Mouse (Mus musculus) liver, embryonic 16.5 days (tissue): ENCODE results near the gene Abhd14a. TPM values are rescaled to one million over a fixed set of nuclear protein-coding genes. Genes with fewer than 3 reads are reported as not detected.

Experiments used
- ATAC-seq: fragments of 200-750 bp; cut with Nextera tagmentation; 2 replicates; pipeline ENCODE4 v1.8.0; 2017; ENCODE audit warnings: low read depth, mild to moderate bottlenecking, moderate number of reproducible peaks, moderate library complexity
- H3K27ac ChIP-seq: fragments of 300-500 bp; sonication (generic); 2 replicates; pipeline ENCODE4 v1.5.1; 2014; ENCODE audit warnings: mild to moderate bottlenecking, low read length
- H3K27me3 ChIP-seq: fragments of 300-500 bp; sonication (generic); 2 replicates; pipeline ENCODE4 v1.6.1; 2014; ENCODE audit warnings: low read depth, low read length, mixed read lengths; ENCODE audit not compliant: control insufficient read depth, insufficient read depth
- H3K36me3 ChIP-seq: fragments of 300-500 bp; sonication (generic); 2 replicates; pipeline ENCODE4 v1.6.1; 2014; ENCODE audit warnings: mild to moderate bottlenecking; ENCODE audit not compliant: control insufficient read depth, insufficient read depth
- H3K4me1 ChIP-seq: fragments of 300-500 bp; sonication (generic); 2 replicates; pipeline ENCODE4 v1.6.1; 2014; ENCODE audit warnings: low read depth, low read length, mixed read lengths; ENCODE audit not compliant: control insufficient read depth
- H3K4me2 ChIP-seq: fragments of 300-500 bp; sonication (generic); 2 replicates; pipeline ENCODE4 v1.6.1; 2014; ENCODE audit warnings: low read depth, low read length, mixed read lengths
- H3K4me3 ChIP-seq: fragments of 300-500 bp; sonication (generic); 2 replicates; pipeline ENCODE4 v1.5.1; 2014; ENCODE audit warnings: low read depth, mild to moderate bottlenecking, low read length
- H3K9ac ChIP-seq: fragments of 300-500 bp; sonication (generic); 2 replicates; pipeline ENCODE4 v1.6.1; 2014; ENCODE audit warnings: low read depth, low read length
- H3K9me3 ChIP-seq: fragments of 300-500 bp; sonication (generic); replicated peaks from 2 replicates; pipeline ENCODE4 v1.6.1; 2016; ENCODE audit warnings: low read length; ENCODE audit not compliant: control insufficient read depth
- WGBS: fragments of 180-500 bp; shearing (Covaris S2); extraction: QIAGEN DNeasy Blood & Tissue Kit; methylation state at CpG from one replicate; pipeline ENCODE4 v1.1.7; 2014; ENCODE audit not compliant: insufficient replicate concordance; 5-methylcytosine and 5-hydroxymethylcytosine counted together
- polyA plus RNA-seq: library from polyadenylated mRNA; unstranded; fragments of >200 nt; fragmentation: Nextera tagmentation; extraction: Ambion mirVana; gene quantifications from 2 replicates; pipeline ENCODE4 v1.2.1, GENCODE M21; 2015

Abhd14a gene
- polyA plus RNA-seq, 1 experiment from 2014 or later: 18.8 TPM

GRCm38 (mm10) chr9:106451298-106451697 lies 3.8 kb upstream of the Abhd14a start:
- H3K36me3 ChIP-seq: no peaks in the 10 kb centered on the region
- ATAC-seq: no peak
- no peak overlapping the region for H3K9ac ChIP-seq
- H3K4me3 ChIP-seq: no peak overlapping the region
- H3K27me3 ChIP-seq: peaks cover 31% of the 10 kb centered on the region
- H3K4me1 ChIP-seq: peaks cover 40% of the 10 kb centered on the region
- 0 out of 2 replicates have a peak overlapping the region, but pooled peaks have one; percentile 6 for H3K4me2 ChIP-seq
- no peaks in the 10 kb centered on the region for H3K9me3 ChIP-seq
- 69% methylated on average over 11 of the region's 11 CpGs for WGBS
- no peak overlapping the region for H3K27ac ChIP-seq

- Histone ChIP-seq H3K4me3 (no peak overlapping the region), H3K9ac (no peak overlapping the region), H3K27me3 (peaks cover 31% of the 10 kb centered on the region)
Observed at GRCm38 (mm10) chr9:106450661-106451060, 3.2 kb upstream of the Abhd14a start.

GRCm38 (mm10) chr9:106449947-106450346 lies 2.5 kb upstream of the Abhd14a start:
- no peaks in the 10 kb centered on the region for H3K9me3 ChIP-seq
- H3K4me3 ChIP-seq: no peak overlapping the region
- peak overlapping the region; percentile 57; the same call in 1 of the 2 replicates for H3K4me2 ChIP-seq
- 66% methylated on average over 8 of the region's 8 CpGs for WGBS
- H3K36me3 ChIP-seq: no peaks in the 10 kb centered on the region
- H3K27ac ChIP-seq: no peak overlapping the region
- H3K27me3 ChIP-seq: peaks cover 26% of the 10 kb centered on the region
- no peak for ATAC-seq
- H3K9ac ChIP-seq: no peak overlapping the region; the same call in 1 of the 2 replicates
- peaks cover 45% of the 10 kb centered on the region for H3K4me1 ChIP-seq

More at GRCm38 (mm10) chr9:106450661-106451060, 3.2 kb upstream of the Abhd14a start:
- ATAC-seq: no peak
- no peaks in the 10 kb centered on the region for H3K36me3 ChIP-seq
- H3K4me2 ChIP-seq: peak overlapping the region; percentile 57; the same call in 1 of the 2 replicates
- peak overlapping the region; percentile 35; the same call in 1 of the 2 replicates for H3K27ac ChIP-seq
- peaks cover 45% of the 10 kb centered on the region for H3K4me1 ChIP-seq
- no peaks in the 10 kb centered on the region for H3K9me3 ChIP-seq
- 41% methylated on average over 9 of the region's 9 CpGs for WGBS

- peak overlapping the region; percentile 63 for H3K4me3 ChIP-seq
- peak; percentile 50 for ATAC-seq
- peak overlapping the region; percentile 77 for H3K27ac ChIP-seq
- H3K9ac ChIP-seq: peak overlapping the region; percentile 65
- H3K4me2 ChIP-seq: peak overlapping the region; percentile 57
- no peaks in the 10 kb centered on the region for H3K9me3 ChIP-seq
- no peaks in the 10 kb centered on the region for H3K36me3 ChIP-seq
- peaks cover 13% of the 10 kb centered on the region for H3K27me3 ChIP-seq
- WGBS: 0% methylated on average over 23 of the region's 23 CpGs
- peaks cover 37% of the 10 kb centered on the region for H3K4me1 ChIP-seq
Observed at GRCm38 (mm10) chr9:106448498-106449031, 1.1 kb upstream of the Abhd14a start.

GRCm38 (mm10) chr9:106447951-106448350 lies 473 bp upstream of the Abhd14a start:
- WGBS: 28% methylated on average over 9 of the region's 9 CpGs
- H3K27me3 ChIP-seq: peaks cover 6% of the 10 kb centered on the region
- H3K4me1 ChIP-seq: peaks cover 31% of the 10 kb centered on the region
- no peaks in the 10 kb centered on the region for H3K36me3 ChIP-seq
- H3K9ac ChIP-seq: peak overlapping the region; percentile 22; the same call in 1 of the 2 replicates
- ATAC-seq: no peak
- no peaks in the 10 kb centered on the region for H3K9me3 ChIP-seq
- peak overlapping the region; percentile 57 for H3K4me2 ChIP-seq
- peak overlapping the region; percentile 68 for H3K27ac ChIP-seq
- H3K4me3 ChIP-seq: peak overlapping the region; percentile 63

- no peaks in the 10 kb centered on the region for H3K27me3 ChIP-seq
- H3K27ac ChIP-seq: no peak overlapping the region
- no peaks in the 10 kb centered on the region for H3K9me3 ChIP-seq
- H3K36me3 ChIP-seq: no peaks in the 10 kb centered on the region
- 58% methylated on average over 4 of the region's 4 CpGs for WGBS
- H3K9ac ChIP-seq: no peak overlapping the region
- H3K4me2 ChIP-seq: no peak overlapping the region
- H3K4me3 ChIP-seq: no peak overlapping the region
- ATAC-seq: no peak
- H3K4me1 ChIP-seq: peaks cover 27% of the 10 kb centered on the region
Observed at GRCm38 (mm10) chr9:106444836-106445235, 2.6 kb downstream of the Abhd14a start.

GRCm38 (mm10) chr9:106442680-106443079 lies 4.8 kb downstream of the Abhd14a start:
- no peak overlapping the region for H3K9ac ChIP-seq
- no peak overlapping the region for H3K4me3 ChIP-seq
- H3K36me3 ChIP-seq: no peaks in the 10 kb centered on the region
- H3K4me1 ChIP-seq: peaks cover 27% of the 10 kb centered on the region
- H3K27me3 ChIP-seq: no peaks in the 10 kb centered on the region
- H3K27ac ChIP-seq: no peak overlapping the region
- WGBS: 67% methylated on average over 5 of the region's 5 CpGs
- H3K9me3 ChIP-seq: no peaks in the 10 kb centered on the region
- ATAC-seq: no peak
- H3K4me2 ChIP-seq: no peak overlapping the region

GRCm38 (mm10) chr9:106436566-106436965 lies 10.9 kb downstream of the Abhd14a start:
- Histone ChIP-seq H3K27me3 (no peaks in the 10 kb centered on the region), H3K27ac (no peak overlapping the region), H3K9ac (no peak overlapping the region), H3K4me2 (no peak overlapping the region), H3K4me3 (no peak overlapping the region), H3K9me3 (no peaks in the 10 kb centered on the region), H3K36me3 (peaks cover 14% of the 10 kb centered on the region), H3K4me1 (peaks cover 49% of the 10 kb centered on the region)
- 73% methylated on average over 9 of the region's 9 CpGs for WGBS
- no peak for ATAC-seq

- Histone ChIP-seq H3K27me3 (no peaks in the 10 kb centered on the region), H3K9me3 (no peaks in the 10 kb centered on the region), H3K27ac (no peak overlapping the region), H3K9ac (no peak overlapping the region), H3K4me3 (no peak overlapping the region), H3K36me3 (peaks cover 16% of the 10 kb centered on the region), H3K4me2 (no peak overlapping the region), H3K4me1 (peaks cover 55% of the 10 kb centered on the region)
- WGBS: 72% methylated on average over 7 of the region's 7 CpGs
- ATAC-seq: no peak
Observed at GRCm38 (mm10) chr9:106433389-106433788, 14.1 kb downstream of the Abhd14a start.
